Mouse (Mus musculus): ENCODE measurements around the gene Ada. TPM values are rescaled to one million over a fixed set of nuclear protein-coding genes. Genes with fewer than 3 reads are reported as not detected.

Ada gene
- polyA plus RNA-seq, 1 experiment from 2014 or later, result 3.5 TPM

GRCm38 (mm10) chr2:163719616-163720015 lies 30.4 kb downstream of the Ada start:
- Histone ChIP-seq H3K27me3 (replicated peaks; ENCODE audit: control insufficient read depth, insufficient read depth, low read length) (no peaks in the 10 kb centered on the region), H3K4me1 (ENCODE audit: control insufficient read depth, insufficient read depth, low read depth, low read length) (peaks cover 22% of the 10 kb centered on the region), H3K9me3 (ENCODE audit: control insufficient read depth, low read length) (no peaks in the 10 kb centered on the region), H3K36me3 (ENCODE audit: control insufficient read depth, insufficient read depth, low read length) (no peaks in the 10 kb centered on the region; the same call in 1 of the 2 replicates), H3K4me2 (ENCODE audit: low read length) (no peak overlapping the region), H3K27ac (ENCODE audit: low read depth, low read length) (no peak overlapping the region), H3K9ac (ENCODE audit: low read depth, low read length) (no peak overlapping the region), H3K4me3 (ENCODE audit: low read length) (no peak overlapping the region)
- peak; percentile 43 for ATAC-seq
- WGBS, result 42% methylated on average over 4 of the region's 4 CpGs

GRCm38 (mm10) chr2:163718951-163719603 lies 31.0 kb downstream of the Ada start:
- Histone ChIP-seq H3K27ac (ENCODE audit: low read depth, low read length) (peak overlapping the region; percentile 41; the same call in 1 of the 2 replicates), H3K9me3 (ENCODE audit: control insufficient read depth, low read length) (no peaks in the 10 kb centered on the region), H3K27me3 (replicated peaks; ENCODE audit: control insufficient read depth, insufficient read depth, low read length) (no peaks in the 10 kb centered on the region), H3K9ac (ENCODE audit: low read depth, low read length) (no peak overlapping the region), H3K4me2 (ENCODE audit: low read length) (no peak overlapping the region; the same call in 1 of the 2 replicates), H3K4me1 (ENCODE audit: control insufficient read depth, insufficient read depth, low read depth, low read length) (peaks cover 22% of the 10 kb centered on the region), H3K4me3 (ENCODE audit: low read length) (no peak overlapping the region), H3K36me3 (ENCODE audit: control insufficient read depth, insufficient read depth, low read length) (no peaks in the 10 kb centered on the region)
- peak; percentile 87 for ATAC-seq
- WGBS, result 31% methylated on average over 9 of the region's 9 CpGs

DNA sequence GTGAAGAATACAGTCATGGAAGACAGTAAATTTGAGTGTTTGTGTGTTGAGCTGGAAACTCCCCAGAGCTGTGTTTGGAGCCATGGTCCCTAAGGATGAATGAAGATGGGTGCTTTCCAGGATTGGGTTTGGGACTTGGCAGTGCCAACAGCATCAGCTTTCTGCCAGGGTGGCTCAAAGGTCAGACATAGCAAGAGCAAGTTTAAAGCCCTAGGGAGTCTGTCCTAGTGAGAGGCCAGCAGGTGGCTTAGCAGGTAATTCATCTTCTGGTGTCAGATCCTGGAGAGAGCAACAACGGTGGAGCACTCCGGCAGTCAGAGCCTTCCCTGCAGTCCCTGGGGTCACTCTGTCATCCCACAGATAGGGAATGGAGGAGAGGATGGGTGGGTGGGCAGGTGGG lies 31.5 kb downstream of the Ada start:
- Histone ChIP-seq H3K36me3 (ENCODE audit: control insufficient read depth, insufficient read depth, low read length) (no peaks in the 10 kb centered on the region), H3K9me3 (ENCODE audit: control insufficient read depth, low read length) (no peaks in the 10 kb centered on the region), H3K4me2 (ENCODE audit: low read length) (no peak overlapping the region), H3K9ac (ENCODE audit: low read depth, low read length) (no peak overlapping the region), H3K27me3 (replicated peaks; ENCODE audit: control insufficient read depth, insufficient read depth, low read length) (no peaks in the 10 kb centered on the region), H3K4me3 (ENCODE audit: low read length) (no peak overlapping the region), H3K4me1 (ENCODE audit: control insufficient read depth, insufficient read depth, low read depth, low read length) (peaks cover 22% of the 10 kb centered on the region), H3K27ac (ENCODE audit: low read depth, low read length) (peak overlapping the region; percentile 8; the same call in 1 of the 2 replicates)
- 34% methylated on average over 2 of the region's 2 CpGs for WGBS
- no peak for ATAC-seq

DNA sequence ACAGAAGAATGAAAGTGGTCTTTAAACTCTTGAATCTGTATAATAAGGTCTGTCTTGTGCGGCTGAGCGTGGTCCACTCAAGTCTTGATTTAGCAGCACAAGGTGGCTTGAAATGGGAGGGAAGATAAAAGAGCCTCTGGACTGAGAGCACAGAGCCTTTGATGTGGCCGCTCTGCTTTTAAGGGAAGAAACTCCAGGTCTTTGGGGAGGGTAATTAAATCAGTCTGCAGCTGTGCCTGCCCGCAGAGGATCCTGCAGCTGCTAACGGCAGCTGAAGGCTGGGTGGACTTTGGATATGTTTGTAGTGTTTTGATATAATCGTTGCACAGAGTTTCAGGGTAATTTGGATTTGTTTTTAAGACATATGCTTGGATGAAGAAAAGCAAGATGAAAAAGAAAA lies 33.2 kb downstream of the Ada start:
- WGBS, result 22% methylated on average over 6 of the region's 6 CpGs
- Histone ChIP-seq H3K4me2 (ENCODE audit: low read length) (no peak overlapping the region), H3K27me3 (replicated peaks; ENCODE audit: control insufficient read depth, insufficient read depth, low read length) (no peaks in the 10 kb centered on the region), H3K27ac (ENCODE audit: low read depth, low read length) (no peak overlapping the region), H3K4me1 (ENCODE audit: control insufficient read depth, insufficient read depth, low read depth, low read length) (peaks cover 14% of the 10 kb centered on the region), H3K36me3 (ENCODE audit: control insufficient read depth, insufficient read depth, low read length) (no peaks in the 10 kb centered on the region), H3K9ac (ENCODE audit: low read depth, low read length) (no peak overlapping the region), H3K4me3 (ENCODE audit: low read length) (no peak overlapping the region), H3K9me3 (ENCODE audit: control insufficient read depth, low read length) (no peaks in the 10 kb centered on the region)
- ATAC-seq, result no peak

GRCm38 (mm10) chr2:163716448-163716847 lies 33.6 kb downstream of the Ada start:
- no peak overlapping the region for H3K9ac ChIP-seq (ENCODE audit: low read depth, low read length)
- ATAC-seq, result no peak
- H3K27me3 ChIP-seq (replicated peaks; ENCODE audit: control insufficient read depth, insufficient read depth, low read length), result no peaks in the 10 kb centered on the region
- no peaks in the 10 kb centered on the region for H3K9me3 ChIP-seq (ENCODE audit: control insufficient read depth, low read length)
- H3K27ac ChIP-seq (ENCODE audit: low read depth, low read length), result no peak overlapping the region
- H3K4me3 ChIP-seq (ENCODE audit: low read length), result no peak overlapping the region
- no peaks in the 10 kb centered on the region for H3K36me3 ChIP-seq (ENCODE audit: control insufficient read depth, insufficient read depth, low read length)
- H3K4me1 ChIP-seq (ENCODE audit: control insufficient read depth, insufficient read depth, low read depth, low read length), result peaks cover 12% of the 10 kb centered on the region
- no peak overlapping the region for H3K4me2 ChIP-seq (ENCODE audit: low read length)
- WGBS, result 62% methylated on average over 8 of the region's 8 CpGs

DNA sequence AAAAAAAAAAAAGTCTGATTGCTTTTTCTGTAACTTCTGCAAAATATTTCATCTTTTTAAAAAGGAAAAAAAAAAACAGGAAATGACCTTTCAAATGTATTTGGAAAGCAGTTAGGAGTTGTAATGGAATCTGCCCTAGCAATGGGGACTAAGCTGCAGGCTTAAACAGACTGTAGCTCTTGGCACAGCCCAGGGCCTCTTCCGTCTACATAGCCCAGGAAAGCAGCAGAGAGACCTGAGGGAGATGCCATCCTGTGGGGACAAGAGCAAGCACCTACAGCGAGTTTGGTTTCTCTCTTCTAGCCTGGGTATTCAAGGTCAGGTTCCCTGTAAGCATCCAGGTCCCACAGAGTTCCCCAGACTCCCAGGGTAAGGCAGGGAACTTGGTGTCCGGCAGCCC lies 36.7 kb downstream of the Ada start:
- Histone ChIP-seq H3K4me3 (ENCODE audit: low read length) (no peak overlapping the region), H3K27me3 (replicated peaks; ENCODE audit: control insufficient read depth, insufficient read depth, low read length) (no peaks in the 10 kb centered on the region), H3K9me3 (ENCODE audit: control insufficient read depth, low read length) (no peaks in the 10 kb centered on the region), H3K27ac (ENCODE audit: low read depth, low read length) (no peak overlapping the region), H3K36me3 (ENCODE audit: control insufficient read depth, insufficient read depth, low read length) (no peaks in the 10 kb centered on the region), H3K4me2 (ENCODE audit: low read length) (no peak overlapping the region), H3K4me1 (ENCODE audit: control insufficient read depth, insufficient read depth, low read depth, low read length) (no peaks in the 10 kb centered on the region), H3K9ac (ENCODE audit: low read depth, low read length) (no peak overlapping the region)
- WGBS, result 75% methylated on average over 3 of the region's 3 CpGs
- ATAC-seq, result no peak

DNA sequence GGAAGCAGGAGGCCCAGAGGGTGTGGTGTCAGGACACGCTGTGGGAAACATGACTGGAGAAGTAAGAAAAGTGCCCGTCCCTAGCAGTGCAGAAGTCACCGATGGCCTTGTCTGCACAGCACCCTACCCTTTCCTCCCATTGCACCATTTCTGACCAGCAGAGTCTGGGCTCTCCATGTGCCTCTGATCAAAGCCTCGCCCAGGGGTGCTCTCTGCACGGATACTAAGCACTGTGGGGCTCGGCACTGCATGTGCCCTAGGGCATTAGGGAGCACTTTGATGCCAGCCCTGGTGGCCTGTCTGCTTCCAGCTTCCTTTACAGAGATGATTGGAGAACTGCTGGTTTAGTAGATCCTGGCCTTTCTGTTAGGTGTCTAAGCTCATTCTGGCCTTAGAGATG lies 37.2 kb downstream of the Ada start:
- no peak overlapping the region for H3K4me2 ChIP-seq (ENCODE audit: low read length)
- 88% methylated on average over 6 of the region's 6 CpGs for WGBS
- no peak overlapping the region for H3K27ac ChIP-seq (ENCODE audit: low read depth, low read length)
- H3K9ac ChIP-seq (ENCODE audit: low read depth, low read length), result no peak overlapping the region
- no peaks in the 10 kb centered on the region for H3K36me3 ChIP-seq (ENCODE audit: control insufficient read depth, insufficient read depth, low read length)
- no peak overlapping the region for H3K4me3 ChIP-seq (ENCODE audit: low read length)
- H3K9me3 ChIP-seq (ENCODE audit: control insufficient read depth, low read length), result no peaks in the 10 kb centered on the region
- H3K4me1 ChIP-seq (ENCODE audit: control insufficient read depth, insufficient read depth, low read depth, low read length), result no peaks in the 10 kb centered on the region
- ATAC-seq, result no peak
- no peaks in the 10 kb centered on the region for H3K27me3 ChIP-seq (replicated peaks; ENCODE audit: control insufficient read depth, insufficient read depth, low read length)

DNA sequence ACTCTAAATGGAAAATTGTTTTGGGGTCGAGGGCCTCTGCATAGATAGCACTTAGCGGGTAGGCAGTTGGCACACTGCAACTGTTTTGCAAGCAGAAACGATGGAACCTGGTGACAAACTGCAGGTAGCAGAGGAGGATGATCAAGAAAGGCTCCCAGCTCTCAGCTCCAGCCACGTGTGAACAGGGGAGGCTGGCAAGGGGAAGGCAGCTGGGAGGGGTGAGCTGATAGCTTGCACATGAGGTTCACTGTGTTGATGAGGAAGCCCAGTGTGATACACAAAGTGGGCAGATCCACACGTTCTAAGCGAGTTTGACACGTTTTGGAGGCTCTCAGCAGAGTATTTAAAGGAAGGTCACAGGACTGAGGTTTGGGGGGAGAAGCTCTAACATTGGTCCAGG lies 37.6 kb downstream of the Ada start:
- H3K4me2 ChIP-seq (ENCODE audit: low read length), result no peak overlapping the region
- 82% methylated on average over 7 of the region's 7 CpGs for WGBS
- H3K27ac ChIP-seq (ENCODE audit: low read depth, low read length), result no peak overlapping the region
- H3K27me3 ChIP-seq (replicated peaks; ENCODE audit: control insufficient read depth, insufficient read depth, low read length), result no peaks in the 10 kb centered on the region
- no peaks in the 10 kb centered on the region for H3K36me3 ChIP-seq (ENCODE audit: control insufficient read depth, insufficient read depth, low read length)
- no peak overlapping the region for H3K4me3 ChIP-seq (ENCODE audit: low read length)
- H3K4me1 ChIP-seq (ENCODE audit: control insufficient read depth, insufficient read depth, low read depth, low read length), result no peaks in the 10 kb centered on the region
- ATAC-seq, result no peak
- no peaks in the 10 kb centered on the region for H3K9me3 ChIP-seq (ENCODE audit: control insufficient read depth, low read length)
- H3K9ac ChIP-seq (ENCODE audit: low read depth, low read length), result no peak overlapping the region

GRCm38 (mm10) chr2:163711368-163711868 lies 38.6 kb downstream of the Ada start:
- Histone ChIP-seq H3K9me3 (ENCODE audit: control insufficient read depth, low read length) (no peaks in the 10 kb centered on the region), H3K4me3 (ENCODE audit: low read length) (no peak overlapping the region), H3K27me3 (replicated peaks; ENCODE audit: control insufficient read depth, insufficient read depth, low read length) (no peaks in the 10 kb centered on the region), H3K4me2 (ENCODE audit: low read length) (no peak overlapping the region), H3K9ac (ENCODE audit: low read depth, low read length) (no peak overlapping the region), H3K4me1 (ENCODE audit: control insufficient read depth, insufficient read depth, low read depth, low read length) (no peaks in the 10 kb centered on the region), H3K36me3 (ENCODE audit: control insufficient read depth, insufficient read depth, low read length) (no peaks in the 10 kb centered on the region), H3K27ac (ENCODE audit: low read depth, low read length) (no peak overlapping the region)
- WGBS, result 87% methylated on average over 8 of the region's 8 CpGs
- ATAC-seq, result no peak
